Mouse (Mus musculus) spleen, adult 2 months (tissue): ENCODE data around the gene Zdhhc9.

Source experiments
- CTCF ChIP-seq: fragments of 200-500 bp; IDR thresholded peaks from 2 replicates; pipeline ENCODE4 v1.5.1; 2011; ENCODE audit warnings: mild to moderate bottlenecking, inconsistent platforms; ENCODE audit not compliant: insufficient read depth, insufficient read length, insufficient replicate concordance; ENCODE audit errors: extremely low read depth
- POLR2A ChIP-seq: fragments of 200-500 bp; IDR thresholded peaks from 2 replicates; pipeline ENCODE4 v1.6.1; 2011; ENCODE audit warnings: low read depth, low read length, inconsistent platforms

- TF ChIP-seq CTCF, result no peak
- TF ChIP-seq POLR2A, result no peak
Measured at GRCm38 (mm10) chrX:48207761-48208487, 754 bp downstream of the Zdhhc9 start.
